Mouse (Mus musculus) neural tube, postnatal 0 days (tissue): ENCODE data around the gene Smarca2. TPM values are rescaled to one million over a fixed set of nuclear protein-coding genes. Genes with fewer than 3 reads are reported as not detected.

Experiments used
- polyA plus RNA-seq: library from polyadenylated mRNA; unstranded; fragments of >200 nt; fragmentation: Nextera tagmentation; extraction: Ambion mirVana; gene quantifications from 2 replicates; pipeline ENCODE4 v1.2.1, GENCODE M21; 2015

The Smarca2 gene
- 78.2 and 90.4 TPM in 2 replicates for polyA plus RNA-seq

DNA sequence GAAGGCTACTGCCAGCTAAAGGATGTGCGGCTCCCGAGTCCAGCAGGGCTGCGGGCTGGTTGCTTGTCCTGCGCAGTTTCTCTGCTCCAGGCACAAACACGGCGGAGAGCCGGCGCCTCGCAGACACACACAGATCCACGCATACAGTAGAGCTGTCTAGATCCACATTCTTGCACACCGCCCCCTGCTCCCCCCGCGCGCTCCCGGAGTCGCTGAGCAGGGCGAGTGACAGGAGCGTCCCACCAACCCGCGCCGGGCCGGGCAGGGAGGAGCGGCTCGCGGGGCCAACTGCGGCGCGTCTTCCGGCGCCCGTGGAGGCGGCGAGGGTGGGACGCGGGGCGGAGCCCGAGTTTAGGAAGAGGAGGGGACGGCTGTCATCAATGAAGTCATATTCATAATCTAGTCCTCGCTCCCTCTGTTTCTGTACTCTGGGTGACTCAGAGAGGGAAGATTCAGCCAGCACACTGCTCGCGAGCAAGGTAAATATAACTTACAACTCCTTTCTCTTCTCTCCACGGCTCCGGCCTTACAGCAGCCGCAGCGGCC is at the start of gene Smarca2:
Gene Smarca2 (plus strand): TSS at position 296 of the 546 bp plus-strand sequence.

